Mouse (Mus musculus) erythroid progenitor cell, adult 5-6 weeks (primary cell): ENCODE results near the gene Gm4181. TPM values are rescaled to one million over a fixed set of nuclear protein-coding genes. Genes with fewer than 3 reads are reported as not detected.
"Not testable (repeated sequence)": the region's sequence is repeated elsewhere in the genome, so short reads cannot be mapped to it uniquely, and the experiment has no call there.

Experiments
- ATAC-seq: replicated peaks from 2 replicates; pipeline ENCODE4 v1.8.0; 2016; ENCODE audit warnings: moderate number of reproducible peaks, mild to moderate bottlenecking, moderate TSS enrichment, inconsistent platforms; ENCODE audit not compliant: poor library complexity, low FRiP score, severe bottlenecking
- total RNA-seq, 2 experiments: library from RNA; stranded (forward) in 1 of 2; stranded (reverse) in 1 of 2; fragments of 150-400 nt in 1 of 2; fragments of 186-747, 209-891 nt in 1 of 2; gene quantifications; 2 replicates each; pipeline versions ENCODE4 v1.2.3 to v1.2.4; 2015 to 2017; ENCODE audit warnings: low replicate concordance in 2 of 2

The Gm4181 gene
- not detected in 2 replicates for total RNA-seq (2015; ENCODE audit: low replicate concordance)
- total RNA-seq (2017; ENCODE audit: low replicate concordance) = not detected in 2 replicates

GRCm38 (mm10) chr14:51635566-51635965, at the start of gene Gm4181:
Gene Gm4181 (minus strand): TSS chr14:51635666.
- ATAC-seq = not testable (repeated sequence)

DNA sequence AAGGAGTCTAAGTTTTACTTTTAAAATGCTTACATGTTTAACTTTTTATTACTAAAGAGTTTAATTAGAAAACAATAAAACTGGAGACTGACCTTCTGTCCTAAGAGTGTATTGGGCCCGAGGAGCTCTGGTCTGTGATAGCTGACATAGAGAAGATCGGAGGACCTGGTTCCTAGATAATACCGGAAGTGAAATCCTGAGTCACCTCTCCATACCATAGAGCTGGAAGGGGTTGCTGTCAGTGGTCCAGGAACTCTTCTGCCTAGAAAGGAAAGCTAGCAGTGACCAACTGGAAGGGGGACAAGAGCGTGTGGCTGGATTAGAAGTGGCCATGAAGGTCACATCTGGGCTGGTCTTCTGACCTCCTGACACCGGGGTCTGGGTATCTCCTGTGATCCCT, 41.8 kb upstream of the Gm4181 start:
- ATAC-seq = no peak

- not testable (repeated sequence) for ATAC-seq
Observed at GRCm38 (mm10) chr14:51632426-51632825, 3.0 kb downstream of the Gm4181 start.

- no peak for ATAC-seq
Observed at GRCm38 (mm10) chr14:51611210-51611609, 24.3 kb downstream of the Gm4181 start, which contains the start of gene Gm17078. Gene Gm17078 (minus strand): TSS chr14:51611310.

- ATAC-seq = not testable (repeated sequence)
Observed at GRCm38 (mm10) chr14:51592039-51592438, 43.4 kb downstream of the Gm4181 start, which contains the start of gene Gm17174. Gene Gm17174 (minus strand): TSS chr14:51592139.

Other genes with a start within 250 kb of the Gm4181 start
- gene Vmn2r88, start 224.8 kb downstream of the Gm4181 start, total RNA-seq (2015; ENCODE audit: low replicate concordance) = not detected in 2 replicates
- gene Vmn2r88, start 224.8 kb downstream of the Gm4181 start, total RNA-seq (2017; ENCODE audit: low replicate concordance) = not detected in 2 replicates
- gene Vmn2r89, start 183.8 kb downstream of the Gm4181 start, total RNA-seq (2015; ENCODE audit: low replicate concordance) = not detected in 2 replicates
- not detected in 2 replicates for gene Vmn2r89, start 183.8 kb downstream of the Gm4181 start, total RNA-seq (2017; ENCODE audit: low replicate concordance)
- not detected in 2 replicates for gene Gm5622, start 82.9 kb downstream of the Gm4181 start, total RNA-seq (2015; ENCODE audit: low replicate concordance)
- not detected in 2 replicates for gene Gm5622, start 82.9 kb downstream of the Gm4181 start, total RNA-seq (2017; ENCODE audit: low replicate concordance)
- gene Gm17175, start 61.6 kb downstream of the Gm4181 start, total RNA-seq (2015; ENCODE audit: low replicate concordance) = not detected in 2 replicates
- not detected in 2 replicates for gene Gm17175, start 61.6 kb downstream of the Gm4181 start, total RNA-seq (2017; ENCODE audit: low replicate concordance)
- gene Gm17174, start 43.5 kb downstream of the Gm4181 start, total RNA-seq (2015; ENCODE audit: low replicate concordance) = not detected in 2 replicates
- gene Gm17174, start 43.5 kb downstream of the Gm4181 start, total RNA-seq (2017; ENCODE audit: low replicate concordance) = not detected in 2 replicates
- not detected in 2 replicates for gene Gm17078, start 24.4 kb downstream of the Gm4181 start, total RNA-seq (2015; ENCODE audit: low replicate concordance)
- not detected in 2 replicates for gene Gm17078, start 24.4 kb downstream of the Gm4181 start, total RNA-seq (2017; ENCODE audit: low replicate concordance)
- not detected in 2 replicates for gene Gm17079, start 59.8 kb upstream of the Gm4181 start, total RNA-seq (2015; ENCODE audit: low replicate concordance)
- gene Gm17079, start 59.8 kb upstream of the Gm4181 start, total RNA-seq (2017; ENCODE audit: low replicate concordance) = not detected in 2 replicates
- not detected in 2 replicates for gene Gm5800, start 81.5 kb upstream of the Gm4181 start, total RNA-seq (2015; ENCODE audit: low replicate concordance)
- gene Gm5800, start 81.5 kb upstream of the Gm4181 start, total RNA-seq (2017; ENCODE audit: low replicate concordance) = not detected in 2 replicates
- not detected in 2 replicates for gene Ang4, start 137.9 kb upstream of the Gm4181 start, total RNA-seq (2015; ENCODE audit: low replicate concordance)
- gene Ang4, start 137.9 kb upstream of the Gm4181 start, total RNA-seq (2017; ENCODE audit: low replicate concordance) = not detected in 2 replicates
- not detected in 2 replicates for gene AY358078, start 164.4 kb upstream of the Gm4181 start, total RNA-seq (2015; ENCODE audit: low replicate concordance)
- not detected in 2 replicates for gene AY358078, start 164.4 kb upstream of the Gm4181 start, total RNA-seq (2017; ENCODE audit: low replicate concordance)
- 7.1 and 23.1 TPM in 2 replicates for gene Ear6, start 218.0 kb upstream of the Gm4181 start, total RNA-seq (2015; ENCODE audit: low replicate concordance)
- gene Ear6, start 218.0 kb upstream of the Gm4181 start, total RNA-seq (2017; ENCODE audit: low replicate concordance) = 28.3 and 36.7 TPM in 2 replicates
- gene Mettl17, start 249.2 kb upstream of the Gm4181 start, total RNA-seq (2015; ENCODE audit: low replicate concordance) = 1.7 and 4.3 TPM in 2 replicates
- gene Mettl17, start 249.2 kb upstream of the Gm4181 start, total RNA-seq (2017; ENCODE audit: low replicate concordance) = 11.3 TPM in 1 of 2 replicates, not detected in the other